In the genomic region with DNA sequence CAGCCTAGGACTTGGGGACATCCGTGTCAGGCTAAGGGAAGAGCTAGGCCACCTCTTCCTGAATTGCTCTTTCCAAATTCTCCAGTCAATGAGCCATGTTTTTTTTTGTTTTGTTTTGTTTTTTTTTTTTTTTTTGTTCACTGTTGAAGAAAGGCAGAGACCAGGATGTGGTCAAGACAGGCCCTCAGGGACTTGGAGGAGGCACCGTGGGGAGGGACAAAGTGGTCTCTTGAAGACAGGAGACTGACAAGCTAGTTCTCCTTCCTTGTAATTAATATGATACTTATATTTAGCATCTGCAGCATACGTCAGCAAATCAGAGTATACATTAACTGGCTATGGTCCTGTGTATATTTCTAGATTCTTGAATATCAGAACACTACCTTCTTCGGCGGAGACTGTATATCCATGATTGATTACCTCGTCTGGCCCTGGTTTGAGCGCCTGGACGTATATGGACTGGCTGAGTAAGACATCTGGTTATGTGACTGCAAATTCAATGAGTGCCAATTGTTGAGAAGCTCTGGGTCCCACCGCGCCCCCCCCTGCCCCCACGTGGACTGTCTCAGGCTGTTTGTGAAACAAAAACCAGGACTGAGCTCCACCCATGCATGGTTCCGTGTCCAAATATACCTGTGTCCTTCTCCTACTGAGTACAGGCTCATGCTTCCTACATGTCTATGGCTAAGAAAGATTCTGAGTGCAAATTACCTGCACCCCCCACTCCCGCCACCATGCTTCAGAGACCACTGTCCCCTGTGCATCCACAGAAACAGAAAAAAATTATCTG, we compare ENCODE assay signal across 1 mouse cellular context.
TF ChIP-seq lines count a peak whose summit lies in the region.

No protein-coding gene starts in this region.

TF ChIP-seq in CH12.LX, 34 proteins besides CTCF, POLR2A, EP300 and RAD21:
- TF ChIP-seq MYC (IDR thresholded peaks at IDR 0.05; ENCODE audit: low read depth, low read length) = 0 out of 2 replicates have a peak, but pooled peaks have one; percentile 39
- no peak for TF ChIP-seq KAT2A (IDR thresholded peaks at IDR 0.05; ENCODE audit: insufficient replicate concordance, low read length)
TF ChIP-seq in CH12.LX: peak in this region for 1.
